Mouse (Mus musculus) left cerebral cortex, adult 18-20 months (tissue): Measurements from ENCODE around the gene Pnma5. TPM values are rescaled to one million over a fixed set of nuclear protein-coding genes. Genes with fewer than 3 reads are reported as not detected.

ENCODE experiments used
- DNase-seq, 2 experiments: peaks; one replicate each; pipeline ENCODE4 v3.0.0; 2021 to 2022; ENCODE audit warnings: low spot score in 2 of 2, mixed read lengths in 1 of 2
- microRNA-seq, 2 experiments: library from miRNA; unstranded; fragments of <30 nt; microRNA quantifications; one replicate each; pipeline ENCODE4 v1.2.0; 2021
- total RNA-seq, 2 experiments: library from RNA; stranded (reverse); gene quantifications; 2 replicates each; pipeline ENCODE4 v1.2.3; 2021

The Pnma5 gene
- total RNA-seq, 2 experiments from 2014 or later, result 0.21 to 0.40 TPM

DNA sequence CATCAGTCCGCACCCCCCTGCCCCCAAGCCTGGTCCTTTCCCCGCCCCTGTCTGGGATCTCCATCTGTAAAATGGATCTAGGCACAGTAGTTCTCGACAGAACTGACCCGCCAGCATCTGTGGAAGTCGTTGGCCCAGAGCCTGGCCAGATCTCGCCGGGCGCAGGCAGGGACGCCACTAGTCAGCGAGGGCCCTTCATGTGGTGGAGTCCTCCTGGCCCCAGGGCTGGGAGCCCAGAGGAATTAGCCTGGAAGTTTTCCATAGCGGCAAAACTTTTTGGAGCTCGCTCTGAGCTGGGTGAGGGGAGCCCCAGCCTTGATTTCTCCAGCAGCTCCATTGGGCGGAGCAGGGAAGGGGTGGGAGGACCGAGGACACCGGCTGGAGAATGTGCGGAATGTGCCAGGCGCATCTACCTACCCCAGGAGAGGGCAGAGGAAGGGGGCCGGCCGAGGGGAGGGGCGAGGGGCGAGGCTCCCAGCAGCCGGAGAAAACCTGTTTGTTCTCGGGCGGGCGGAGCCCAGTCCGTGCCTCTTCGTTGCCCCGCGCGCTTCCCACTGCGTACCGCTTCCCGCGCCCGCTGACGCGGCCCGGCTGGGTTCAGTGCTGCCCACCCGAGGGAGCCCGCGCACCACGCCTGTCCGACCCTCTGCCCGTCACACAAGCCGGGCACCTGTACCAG is 49.9 kb downstream of the Pnma5 start, which contains the start of gene Zfp185:
Gene Zfp185 (plus strand): TSS at position 499 of the 679 bp plus-strand sequence.
- DNase-seq, result no peak

DNA sequence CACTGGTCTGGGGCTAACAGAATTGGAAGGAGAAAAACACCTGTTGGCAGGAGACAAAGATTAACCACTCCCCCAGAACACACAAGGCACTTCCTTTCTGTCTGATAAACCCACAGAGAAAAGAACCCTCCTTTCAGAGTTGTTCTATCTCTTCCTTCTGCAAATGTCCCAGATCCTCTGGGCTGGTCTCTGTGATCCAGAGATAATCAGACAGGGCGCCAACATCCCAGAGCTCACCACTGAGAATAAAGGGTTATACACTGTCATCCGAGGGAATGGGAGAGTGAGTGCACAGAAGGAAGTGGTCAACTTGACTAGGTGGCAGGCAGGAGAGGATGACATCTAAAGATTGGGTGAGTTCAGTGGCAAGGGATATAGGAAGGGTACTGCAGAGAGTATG is 51.3 kb downstream of the Pnma5 start:
- DNase-seq, result no peak

Small RNAs within 50 kb of the gene (microRNA-seq; reads per million reads assigned to microRNA genes)
- gene Mir2137, result 0 reads per million in 2 experiments

Other genes with a start within 250 kb of the Pnma5 start
- 1 to 10 TPM; 1.3 to 2.0 TPM for gene Gabrq, start 211.9 kb downstream of the Pnma5 start, total RNA-seq
- 10 to 100 TPM; 57.0 to 58.1 TPM for gene Cetn2, start 118.7 kb downstream of the Pnma5 start, total RNA-seq
- gene Nsdhl, start 118.5 kb downstream of the Pnma5 start, total RNA-seq, result 10 to 100 TPM; 22.6 to 30.0 TPM
- under 1 TPM; 0.95 to 0.96 TPM for gene Zfp185, start 49.8 kb downstream of the Pnma5 start, total RNA-seq
- 10 to 100 TPM; 15.5 to 15.9 TPM for gene Pnma3, start 27.7 kb upstream of the Pnma5 start, total RNA-seq
- not detected for gene Xlr4a, start 45.4 kb upstream of the Pnma5 start, total RNA-seq
- gene Xlr3a, start 60.0 kb upstream of the Pnma5 start, total RNA-seq, result 1 to 10 TPM in 1 of 2 experiments, not detected in 1; 3.6 TPM
- 1 to 10 TPM in 1 of 2 experiments, under 1 TPM in 1; 0.94 to 2.3 TPM for gene Gm14685, start 79.9 kb upstream of the Pnma5 start, total RNA-seq
- not detected for gene Xlr5b, start 111.7 kb upstream of the Pnma5 start, total RNA-seq
- under 1 TPM in 1 of 2 experiments, not detected in 1; 0.89 TPM for gene DXBay18, start 112.3 kb upstream of the Pnma5 start, total RNA-seq
- gene Spin2d, start 139.9 kb upstream of the Pnma5 start, total RNA-seq, result not detected
- gene Xlr3b, start 155.1 kb upstream of the Pnma5 start, total RNA-seq, result 1 to 10 TPM; 4.4 to 9.2 TPM
- under 1 TPM in 1 of 2 experiments, not detected in 1; 0.95 TPM for gene Xlr4b, start 177.2 kb upstream of the Pnma5 start, total RNA-seq
- 10 to 100 TPM; 16.3 to 19.0 TPM for gene F8a, start 191.2 kb upstream of the Pnma5 start, total RNA-seq
- not detected for gene Xlr4c, start 206.0 kb upstream of the Pnma5 start, total RNA-seq
- gene Xlr3c, start 228.3 kb upstream of the Pnma5 start, total RNA-seq, result not detected